In the genomic region with DNA sequence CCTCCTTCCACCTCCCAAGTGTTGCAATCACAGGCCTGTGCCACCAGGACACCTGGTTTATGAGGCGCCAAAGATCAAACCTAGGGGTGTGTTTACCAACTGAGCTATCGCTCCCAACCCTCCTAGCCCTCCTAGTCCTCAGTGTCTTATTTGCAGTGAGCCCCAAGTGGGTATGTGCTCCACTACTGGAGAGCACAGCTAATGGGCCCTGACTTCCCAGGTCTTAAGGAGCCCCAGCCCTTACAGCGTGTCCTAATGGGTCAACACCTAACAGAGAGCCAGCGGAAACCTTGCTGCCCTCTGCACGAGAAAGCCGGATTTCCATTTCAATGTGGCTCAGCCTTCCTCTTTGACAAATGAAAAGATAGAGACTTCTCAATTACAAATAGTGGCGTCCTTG, we compare ENCODE assay signal across 11 mouse cellular contexts.
"Had no signal": no experiment of that assay in that cellular context is flagged by ENCODE, and none has a peak within 500 bp of the region (broad histone marks: within the 10 kb centered on the region; RNA-seq: fewer than 3 reads in every experiment).

No protein-coding gene starts in this region.

- H3K36me3 ChIP-seq: midbrain, embryonic 10.5 days; neural tube, embryonic 13.5 days; stomach, embryonic 15.5 days had no signal

- H3K4me1 ChIP-seq: stomach, embryonic 15.5 days had no signal

- H3K4me2 ChIP-seq: stomach, embryonic 15.5 days had no signal

- DNase-seq: kidney, postnatal 14 days; lung, adult 18-20 months; lung, postnatal 4 days; retina, postnatal 1 day; thymus, adult 2 months; thymus, postnatal 25 days had no signal

- H3K4me3 ChIP-seq: left cerebral cortex, adult 2 months; midbrain, embryonic 10.5 days; neural tube, embryonic 13.5 days; stomach, embryonic 15.5 days had no signal

- H3K9ac ChIP-seq: liver, embryonic 14.5 days; stomach, embryonic 15.5 days had no signal

- H3K27ac ChIP-seq: left cerebral cortex, adult 2 months; liver, embryonic 14.5 days; neural tube, embryonic 13.5 days; stomach, embryonic 15.5 days had no signal

- H3K9me3 ChIP-seq: midbrain, embryonic 10.5 days; neural tube, embryonic 13.5 days; stomach, embryonic 15.5 days had no signal
